Mouse (Mus musculus): ENCODE data around the gene Slc6a18. TPM values are rescaled to one million over a fixed set of nuclear protein-coding genes. Genes with fewer than 3 reads are reported as not detected.

Slc6a18 gene
- polyA plus RNA-seq, 1 experiment from 2014 or later: not detected

DNA sequence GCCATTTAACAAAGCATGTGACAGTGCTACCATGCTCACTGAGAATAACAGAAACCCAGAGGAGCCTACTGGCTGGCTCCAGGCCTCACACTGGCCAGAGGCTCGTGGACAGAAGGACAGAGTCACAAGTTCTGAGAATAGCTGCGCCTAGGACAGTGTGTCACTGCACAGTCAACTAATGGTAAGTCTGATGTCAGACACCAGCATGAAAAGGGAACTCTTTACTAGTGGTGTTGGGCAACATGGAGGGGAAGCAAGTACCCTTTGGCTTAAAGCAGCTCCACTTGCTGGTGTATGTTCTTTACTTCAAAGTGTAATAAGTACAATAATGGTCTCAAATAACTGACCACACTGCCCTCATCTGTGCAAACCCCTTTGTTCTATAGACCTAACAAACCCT lies 15.5 kb upstream of the Slc6a18 start:
- Histone ChIP-seq H3K4me2 (replicated peaks; ENCODE audit: low read depth) (no peak overlapping the region), H3K4me1 (replicated peaks; ENCODE audit: control insufficient read depth, insufficient read depth) (no peaks in the 10 kb centered on the region), H3K36me3 (ENCODE audit: control insufficient read depth, insufficient read depth, low read length) (no peaks in the 10 kb centered on the region), H3K27me3 (ENCODE audit: control insufficient read depth, insufficient read depth, low read length) (no peaks in the 10 kb centered on the region), H3K9ac (ENCODE audit: low read length) (no peak overlapping the region), H3K9me3 (ENCODE audit: control insufficient read depth, low read length) (no peaks in the 10 kb centered on the region), H3K27ac (replicated peaks) (no peak overlapping the region), H3K4me3 (ENCODE audit: low read depth, low read length) (no peak overlapping the region)
- no peak for ATAC-seq (ENCODE audit: low FRiP score, low TSS enrichment)
- 70% methylated on average over 2 of the region's 2 CpGs for WGBS
- TF ChIP-seq EP300 (optimal IDR thresholded peaks at IDR 0.05) (no peak), CTCF (IDR thresholded peaks at IDR 0.05; ENCODE audit: low read depth) (no peak)
- DNase-seq (ENCODE audit: low spot score): no peak

DNA sequence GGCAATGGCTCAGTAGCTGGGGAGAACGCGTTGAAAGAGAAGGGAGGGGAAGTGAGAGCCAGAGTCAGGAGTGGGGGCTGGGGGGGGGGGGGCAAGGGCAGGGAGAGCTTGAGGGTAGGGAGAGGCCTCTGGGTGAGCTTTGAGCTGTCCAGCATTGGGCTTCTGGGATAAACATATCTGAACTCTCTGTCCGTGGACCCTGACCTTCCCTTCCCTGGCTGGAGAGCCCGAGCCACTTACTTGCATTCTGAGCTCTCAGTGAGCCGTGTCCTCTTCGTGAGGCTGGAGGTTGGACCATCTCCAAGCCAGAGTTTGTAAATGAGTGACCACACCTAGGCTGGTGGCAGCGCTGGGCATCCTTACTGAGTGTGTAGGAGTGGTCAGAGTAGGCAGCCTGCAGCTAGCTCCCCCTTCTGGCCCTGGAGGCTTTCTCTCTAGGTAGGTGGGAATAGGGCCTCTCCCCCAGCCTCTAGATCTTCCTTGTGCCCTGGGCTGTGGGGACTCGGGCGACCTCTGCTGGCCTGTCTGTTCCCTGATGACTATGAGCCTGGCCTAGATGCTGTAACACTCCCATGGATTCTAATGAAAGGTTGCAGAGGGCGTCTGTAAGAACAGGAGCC lies 14.5 kb upstream of the Slc6a18 start:
- Histone ChIP-seq H3K4me1 (replicated peaks; ENCODE audit: control insufficient read depth, insufficient read depth) (no peaks in the 10 kb centered on the region), H3K27ac (replicated peaks) (no peak overlapping the region), H3K27me3 (ENCODE audit: control insufficient read depth, insufficient read depth, low read length) (no peaks in the 10 kb centered on the region), H3K9me3 (ENCODE audit: control insufficient read depth, low read length) (no peaks in the 10 kb centered on the region), H3K9ac (ENCODE audit: low read length) (no peak overlapping the region), H3K36me3 (ENCODE audit: control insufficient read depth, insufficient read depth, low read length) (no peaks in the 10 kb centered on the region), H3K4me2 (replicated peaks; ENCODE audit: low read depth) (no peak overlapping the region), H3K4me3 (ENCODE audit: low read depth, low read length) (no peak overlapping the region)
- DNase-seq (ENCODE audit: low spot score) (peak; percentile 69), ATAC-seq (ENCODE audit: low FRiP score, low TSS enrichment) (peak; percentile 82)
- 18% methylated on average over 10 of the region's 10 CpGs for WGBS
- peak; percentile 80 for TF ChIP-seq CTCF (IDR thresholded peaks at IDR 0.05; ENCODE audit: low read depth)
- TF ChIP-seq EP300 (optimal IDR thresholded peaks at IDR 0.05): no peak

DNA sequence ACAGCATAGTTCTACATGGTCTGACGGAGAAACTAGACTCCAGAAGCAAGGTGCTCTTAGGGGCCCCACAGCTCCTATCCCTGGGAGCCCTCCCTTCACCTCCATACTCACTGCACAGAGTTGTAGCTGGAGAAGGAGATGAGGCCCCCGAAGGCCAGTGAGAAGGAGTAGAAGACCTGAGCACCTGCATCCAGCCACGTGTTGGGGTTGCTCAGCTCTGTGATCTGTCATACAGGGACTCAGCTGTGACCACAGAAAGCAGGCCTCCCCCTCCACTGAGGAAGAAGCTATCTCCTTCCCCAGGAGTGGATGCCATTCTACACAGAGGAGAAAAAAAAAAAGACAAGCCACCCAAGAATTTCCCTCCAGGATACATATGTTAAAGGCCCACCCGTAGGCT lies 11.1 kb upstream of the Slc6a18 start:
- no peak overlapping the region for H3K9ac ChIP-seq (ENCODE audit: low read length)
- TF ChIP-seq EP300 (optimal IDR thresholded peaks at IDR 0.05) (no peak), CTCF (IDR thresholded peaks at IDR 0.05; ENCODE audit: low read depth) (no peak)
- H3K9me3 ChIP-seq (ENCODE audit: control insufficient read depth, low read length): no peaks in the 10 kb centered on the region
- no peaks in the 10 kb centered on the region for H3K4me1 ChIP-seq (replicated peaks; ENCODE audit: control insufficient read depth, insufficient read depth)
- H3K4me3 ChIP-seq (ENCODE audit: low read depth, low read length): no peak overlapping the region
- H3K36me3 ChIP-seq (ENCODE audit: control insufficient read depth, insufficient read depth, low read length): no peaks in the 10 kb centered on the region
- DNase-seq (ENCODE audit: low spot score) (no peak), ATAC-seq (ENCODE audit: low FRiP score, low TSS enrichment) (no peak)
- WGBS: 68% methylated on average over 4 of the region's 4 CpGs
- H3K27ac ChIP-seq (replicated peaks): no peak overlapping the region
- H3K4me2 ChIP-seq (replicated peaks; ENCODE audit: low read depth): no peak overlapping the region
- H3K27me3 ChIP-seq (ENCODE audit: control insufficient read depth, insufficient read depth, low read length): no peaks in the 10 kb centered on the region

DNA sequence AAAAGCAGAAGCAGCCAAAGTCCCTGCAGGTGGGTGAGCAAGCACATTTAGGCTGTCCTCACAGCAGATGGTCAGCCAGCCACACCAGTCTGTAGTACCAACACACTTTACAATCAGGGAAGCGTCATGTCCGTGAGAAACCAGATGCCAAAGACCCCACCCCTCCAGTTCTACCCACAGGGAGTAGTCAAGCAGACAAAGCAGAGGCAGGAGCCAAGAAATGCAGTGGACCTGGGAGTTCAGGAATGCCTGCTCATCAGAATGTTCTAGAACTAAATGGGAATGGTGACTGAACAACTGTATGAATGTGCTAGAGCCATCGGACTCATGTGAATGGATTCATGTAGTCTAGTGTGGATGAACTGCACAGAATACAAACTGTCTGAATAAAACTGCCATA lies 9.8 kb upstream of the Slc6a18 start:
- no peak for ATAC-seq (ENCODE audit: low FRiP score, low TSS enrichment)
- no peak overlapping the region for H3K9ac ChIP-seq (ENCODE audit: low read length)

DNA sequence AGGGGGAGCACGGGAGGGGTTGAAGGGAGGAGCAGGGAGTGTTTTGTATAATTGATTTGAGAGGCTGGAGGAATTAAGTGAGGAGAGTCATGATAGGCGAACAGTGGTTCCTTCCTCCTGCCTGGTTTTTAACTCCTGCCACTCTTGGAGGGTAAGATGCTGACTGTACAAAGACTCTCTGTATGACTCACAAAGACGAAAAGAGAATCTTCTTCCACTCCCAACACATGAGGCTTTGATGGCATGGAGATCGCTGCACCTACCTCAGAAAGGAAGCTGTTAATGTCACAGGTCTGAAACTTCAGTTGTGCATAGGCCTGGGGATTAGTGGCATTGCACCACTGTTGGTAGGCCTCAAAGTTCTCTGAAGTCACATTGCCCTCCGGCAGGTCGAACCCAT lies 7.7 kb upstream of the Slc6a18 start:
- Histone ChIP-seq H3K36me3 (ENCODE audit: control insufficient read depth, insufficient read depth, low read length) (no peaks in the 10 kb centered on the region), H3K4me2 (replicated peaks; ENCODE audit: low read depth) (no peak overlapping the region), H3K9me3 (ENCODE audit: control insufficient read depth, low read length) (no peaks in the 10 kb centered on the region), H3K4me3 (ENCODE audit: low read depth, low read length) (no peak overlapping the region), H3K27ac (replicated peaks) (no peak overlapping the region), H3K9ac (ENCODE audit: low read length) (no peak overlapping the region), H3K27me3 (ENCODE audit: control insufficient read depth, insufficient read depth, low read length) (no peaks in the 10 kb centered on the region), H3K4me1 (replicated peaks; ENCODE audit: control insufficient read depth, insufficient read depth) (no peaks in the 10 kb centered on the region)
- no peak for TF ChIP-seq EP300 (optimal IDR thresholded peaks at IDR 0.05)
- no peak for TF ChIP-seq CTCF (IDR thresholded peaks at IDR 0.05; ENCODE audit: low read depth)
- 69% methylated on average over 6 of the region's 6 CpGs for WGBS
- ATAC-seq (ENCODE audit: low FRiP score, low TSS enrichment) (no peak), DNase-seq (ENCODE audit: low spot score) (no peak)

More for the DNA sequence above, 9.8 kb upstream of the Slc6a18 start:
- Histone ChIP-seq H3K4me3 (ENCODE audit: low read depth, low read length) (no peak overlapping the region), H3K4me1 (replicated peaks; ENCODE audit: control insufficient read depth, insufficient read depth) (no peaks in the 10 kb centered on the region), H3K36me3 (ENCODE audit: control insufficient read depth, insufficient read depth, low read length) (no peaks in the 10 kb centered on the region), H3K27me3 (ENCODE audit: control insufficient read depth, insufficient read depth, low read length) (no peaks in the 10 kb centered on the region), H3K27ac (replicated peaks) (no peak overlapping the region), H3K9me3 (ENCODE audit: control insufficient read depth, low read length) (no peaks in the 10 kb centered on the region), H3K4me2 (replicated peaks; ENCODE audit: low read depth) (no peak overlapping the region)
- WGBS: 62% methylated on average over 3 of the region's 3 CpGs
- no peak for DNase-seq (ENCODE audit: low spot score)
- TF ChIP-seq CTCF (IDR thresholded peaks at IDR 0.05; ENCODE audit: low read depth) (no peak), EP300 (optimal IDR thresholded peaks at IDR 0.05) (no peak)

DNA sequence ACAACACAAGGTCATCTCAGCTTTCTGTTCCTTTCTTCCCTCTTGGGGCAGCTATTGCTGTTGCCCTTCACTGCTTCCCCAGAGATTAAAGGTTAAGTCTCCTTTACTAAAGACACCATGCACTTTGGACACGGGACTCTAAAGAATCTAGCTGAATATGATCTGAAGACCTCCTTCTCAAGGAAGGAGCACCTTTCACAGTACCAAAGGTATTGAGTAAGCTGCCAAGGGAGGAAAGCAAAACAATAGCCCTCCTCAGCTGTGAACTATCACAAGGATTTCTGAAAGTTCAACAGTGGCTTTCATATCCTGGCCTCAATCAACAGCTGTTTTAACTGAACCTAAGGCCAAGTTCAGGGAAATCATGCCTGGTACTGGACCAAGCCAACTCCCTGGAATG lies 6.6 kb upstream of the Slc6a18 start:
- WGBS: 83% methylated on average over 1 of the region's 1 CpGs
- Histone ChIP-seq H3K9me3 (ENCODE audit: control insufficient read depth, low read length) (no peaks in the 10 kb centered on the region), H3K4me3 (ENCODE audit: low read depth, low read length) (no peak overlapping the region), H3K27me3 (ENCODE audit: control insufficient read depth, insufficient read depth, low read length) (no peaks in the 10 kb centered on the region), H3K4me1 (replicated peaks; ENCODE audit: control insufficient read depth, insufficient read depth) (no peaks in the 10 kb centered on the region), H3K27ac (replicated peaks) (no peak overlapping the region), H3K4me2 (replicated peaks; ENCODE audit: low read depth) (no peak overlapping the region), H3K36me3 (ENCODE audit: control insufficient read depth, insufficient read depth, low read length) (no peaks in the 10 kb centered on the region), H3K9ac (ENCODE audit: low read length) (no peak overlapping the region)
- TF ChIP-seq CTCF (IDR thresholded peaks at IDR 0.05; ENCODE audit: low read depth): no peak
- TF ChIP-seq EP300 (optimal IDR thresholded peaks at IDR 0.05): no peak
- DNase-seq (ENCODE audit: low spot score) (no peak), ATAC-seq (ENCODE audit: low FRiP score, low TSS enrichment) (no peak)
